Comparison of ENCODE assay signal across 9 mouse cellular contexts in the genomic region with DNA sequence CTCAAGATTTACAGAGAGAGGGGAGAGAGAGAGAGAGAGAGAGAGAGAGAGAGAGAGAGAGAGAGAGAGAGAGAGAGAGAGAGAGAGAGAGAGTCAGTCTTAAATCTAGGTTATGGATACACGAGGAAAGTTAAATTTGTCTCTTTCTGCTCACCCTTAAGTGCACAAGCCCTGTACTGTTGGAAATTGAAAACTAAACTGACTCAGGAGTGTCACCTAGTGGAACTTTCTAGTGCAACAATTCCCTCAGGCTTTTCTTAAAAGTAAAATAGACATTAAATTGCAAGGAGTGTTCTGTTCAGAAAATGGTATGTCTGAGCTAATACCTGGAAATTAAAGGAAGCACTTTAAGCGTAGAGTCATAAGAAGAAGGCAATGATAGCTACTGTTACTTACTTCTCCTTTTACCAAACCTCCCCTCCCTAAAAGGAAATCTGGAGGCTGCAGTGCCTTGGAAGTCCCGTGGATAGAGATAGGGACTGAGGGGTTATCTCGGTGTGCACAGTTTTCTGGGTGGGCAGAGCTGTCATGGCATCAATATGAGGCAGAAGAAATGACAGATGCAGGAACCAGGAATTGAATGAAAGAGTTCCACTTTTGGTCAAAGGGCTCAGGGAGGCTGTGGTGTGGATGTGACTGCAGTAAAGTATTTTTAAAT.
DNase-seq lines count a peak whose midpoint lies in the region; ATAC-seq and TF ChIP-seq lines count a peak whose summit lies in the region.
"Had no signal": no experiment of that assay in that cellular context is flagged by ENCODE, and none has a peak within 500 bp of the region (broad histone marks: within the 10 kb centered on the region; RNA-seq: fewer than 3 reads in every experiment).

No protein-coding gene starts in this region.

- DNase-seq in layer of hippocampus, adult 2 months (ENCODE audit: low spot score in 2 of 2): peak in 1 of 2 experiments; percentile 13
- no peak for DNase-seq in layer of hippocampus, postnatal 36 days
- DNase-seq in ES-E14 (ENCODE audit: low read depth, low spot score) (peak; percentile 19), ZHBTc4 (ENCODE audit: low read depth, low spot score) (peak; percentile 44)
- DNase-seq in hindbrain, postnatal 0 days (ENCODE audit: low spot score): peak; percentile 65
- DNase-seq in thymus, postnatal 4 days: no peak

- H3K27ac ChIP-seq in layer of hippocampus, adult 2 months: no peak overlapping the region
- H3K27ac ChIP-seq in ES-E14 (ENCODE audit: insufficient read depth, low read depth, low read length, poor library complexity, severe bottlenecking): no peak overlapping the region
- H3K27ac ChIP-seq in hindbrain, postnatal 0 days: no peak overlapping the region
- no peak overlapping the region for H3K27ac ChIP-seq in kidney, embryonic 15.5 days
- H3K27ac ChIP-seq: liver, embryonic 15.5 days had no signal

- peak; percentile 76 for TF ChIP-seq CTCF in layer of hippocampus, adult 2 months (conservative IDR thresholded peaks at IDR 0.05)
- TF ChIP-seq CTCF in hindbrain, postnatal 0 days (IDR thresholded peaks at IDR 0.05; ENCODE audit: low read depth): peak; percentile 65

- no peak overlapping the region for H3K9ac ChIP-seq in ES-E14 (ENCODE audit: insufficient read depth, low read depth, low read length, poor library complexity, severe bottlenecking)
- no peak overlapping the region for H3K9ac ChIP-seq in hindbrain, postnatal 0 days (replicated peaks; ENCODE audit: low read length)
- no peak overlapping the region for H3K9ac ChIP-seq in kidney, embryonic 15.5 days
- H3K9ac ChIP-seq: heart, embryonic 12.5 days; liver, embryonic 15.5 days had no signal

- H3K4me2 ChIP-seq in hindbrain, postnatal 0 days (ENCODE audit: low read depth, low read length): no peak overlapping the region
- no peak overlapping the region for H3K4me2 ChIP-seq in kidney, embryonic 15.5 days
- H3K4me2 ChIP-seq: heart, embryonic 12.5 days; liver, embryonic 15.5 days had no signal

- H3K36me3 ChIP-seq in ES-E14 (ENCODE audit: control insufficient read depth, insufficient read depth, low read length, poor library complexity, severe bottlenecking): no peaks in the 10 kb centered on the region
- no peaks in the 10 kb centered on the region for H3K36me3 ChIP-seq in hindbrain, postnatal 0 days (ENCODE audit: insufficient read depth, low read length)
- H3K36me3 ChIP-seq in kidney, embryonic 15.5 days: no peaks in the 10 kb centered on the region
- H3K36me3 ChIP-seq: heart, embryonic 12.5 days; liver, embryonic 15.5 days had no signal

- H3K4me3 ChIP-seq in layer of hippocampus, adult 2 months: no peak overlapping the region
- H3K4me3 ChIP-seq in ES-E14 (ENCODE audit: insufficient read depth in 1 of 2, low read depth in 1 of 2, low read length in 2 of 2, poor library complexity in 1 of 2, severe bottlenecking in 1 of 2): no peak overlapping the region
- no peak overlapping the region for H3K4me3 ChIP-seq in hindbrain, postnatal 0 days (ENCODE audit: low read length)
- no peak overlapping the region for H3K4me3 ChIP-seq in kidney, embryonic 15.5 days (replicated peaks)
- H3K4me3 ChIP-seq: heart, embryonic 12.5 days; liver, embryonic 15.5 days had no signal

- in situ Hi-C loops in ES-E14 (cut with MboI; ENCODE audit: low sequenced_read_pairs in 2 of 2, unreplicated experiment in 2 of 2): loop anchor here (25.0 kb wide), 2 partner anchors 349 to 374 kb away; a partner anchor contains a TSS

- no peaks in the 10 kb centered on the region for H3K9me3 ChIP-seq in ES-E14 (ENCODE audit: control insufficient read depth, insufficient read depth, low read depth, low read length)
- no peaks in the 10 kb centered on the region for H3K9me3 ChIP-seq in hindbrain, postnatal 0 days (ENCODE audit: low read length)
- H3K9me3 ChIP-seq in kidney, embryonic 15.5 days (replicated peaks): no peaks in the 10 kb centered on the region
- H3K9me3 ChIP-seq: heart, embryonic 12.5 days; liver, embryonic 15.5 days had no signal

- peak; percentile 53; the same call in 1 of the 2 replicates for ATAC-seq in hindbrain, postnatal 0 days
- no peak for ATAC-seq in kidney, embryonic 15.5 days (replicated peaks; ENCODE audit: low FRiP score)

- no peaks in the 10 kb centered on the region for H3K4me1 ChIP-seq in ES-E14 (ENCODE audit: control insufficient read depth in 2 of 2, insufficient read depth in 2 of 2, low read length in 2 of 2, poor library complexity in 1 of 2)
- no peaks in the 10 kb centered on the region for H3K4me1 ChIP-seq in hindbrain, postnatal 0 days (ENCODE audit: insufficient read depth, low read length)
- H3K4me1 ChIP-seq in kidney, embryonic 15.5 days: no peaks in the 10 kb centered on the region
- H3K4me1 ChIP-seq: heart, embryonic 12.5 days; liver, embryonic 15.5 days had no signal

- H3K27me3 ChIP-seq in hindbrain, postnatal 0 days (ENCODE audit: insufficient read depth, low read length): no peaks in the 10 kb centered on the region
- no peaks in the 10 kb centered on the region for H3K27me3 ChIP-seq in kidney, embryonic 15.5 days
- H3K27me3 ChIP-seq: heart, embryonic 12.5 days; liver, embryonic 15.5 days had no signal

- WGBS in hindbrain, postnatal 0 days: 59% methylated on average over 4 of the region's 4 CpGs
- 58% methylated on average over 4 of the region's 4 CpGs for WGBS in kidney, embryonic 15.5 days

TF ChIP-seq in ES-E14, 5 proteins besides CTCF, POLR2A, EP300 and RAD21:
- no peak for TF ChIP-seq HCFC1 (IDR thresholded peaks at IDR 0.05; ENCODE audit: borderline replicate concordance, insufficient read depth, low read length)

Comparison
In these comparisons a context has a peak if more than half of its experiments do, and no peak if none do; other contexts are left out.
1. DNase-seq: peak in ES-E14 (single experiment), ZHBTc4 (single experiment) and hindbrain, postnatal 0 days (single experiment); none in layer of hippocampus, postnatal 36 days (0 of 2) and thymus, postnatal 4 days (single experiment).